Mouse (Mus musculus): ENCODE measurements around the gene Rnf138rt1.

Rnf138rt1 gene

DNA sequence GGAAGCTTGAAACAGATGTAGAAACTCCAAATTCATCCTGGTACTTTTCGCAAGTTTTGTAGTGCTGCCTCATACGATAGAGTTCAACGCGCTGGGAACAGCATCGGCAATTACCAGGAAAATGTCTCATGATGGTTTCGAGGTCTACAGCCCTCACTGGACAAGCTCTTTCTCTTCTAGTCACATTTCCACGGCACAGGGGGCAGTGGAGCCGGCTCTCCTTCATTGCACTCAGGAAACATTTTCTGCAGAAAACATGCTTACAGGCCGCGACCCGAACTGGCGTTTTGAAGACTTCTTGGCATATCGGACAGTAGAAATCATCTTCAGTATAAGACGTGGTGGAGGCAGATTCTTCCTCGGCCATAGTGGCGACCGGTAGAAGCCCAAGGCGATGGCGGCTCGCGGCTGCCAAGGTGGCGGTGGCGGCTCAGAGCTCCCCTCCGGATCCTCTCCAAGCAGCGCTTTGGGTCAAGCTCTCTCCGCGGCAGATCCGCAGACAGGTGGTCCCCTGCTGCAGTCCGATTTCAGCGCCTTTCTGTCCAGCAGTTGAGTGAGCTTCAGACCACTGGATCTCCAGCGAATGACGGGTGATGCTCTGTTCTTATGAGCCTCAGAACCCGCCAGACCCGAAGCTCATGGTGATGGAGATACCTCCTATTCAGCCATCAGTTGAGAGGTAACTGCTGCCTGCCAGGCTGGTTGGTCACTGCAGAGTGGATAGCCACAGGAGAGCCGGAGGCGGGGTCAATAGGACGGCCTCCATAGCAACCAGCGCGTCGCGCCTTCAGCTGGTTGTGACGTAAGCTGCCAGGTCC lies at the start of gene Rnf138rt1:
TSS of gene Rnf138rt1 (minus strand) at position 713 of the 818 bp plus-strand sequence.
- DNase-seq: peak; percentile 20

DNA sequence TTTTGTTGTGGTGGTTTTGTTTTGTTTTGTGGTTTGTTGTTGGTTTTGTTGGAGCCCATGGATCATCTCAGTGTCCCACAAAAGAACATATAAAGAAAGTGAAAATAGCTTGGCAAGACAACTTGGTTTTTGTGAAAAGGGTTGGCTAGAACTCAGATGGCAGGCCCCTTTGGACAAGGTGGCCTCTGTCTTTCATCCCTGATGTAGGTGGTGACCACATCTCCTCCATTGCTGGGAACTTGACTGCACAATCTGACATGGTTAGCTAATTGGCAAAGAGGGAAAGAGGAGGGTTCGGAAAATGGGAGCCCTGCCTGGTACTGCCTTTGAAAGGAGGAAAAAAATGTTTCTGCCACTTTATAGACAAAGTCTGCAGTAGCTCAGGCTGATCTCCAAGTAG lies 46.1 kb upstream of the Rnf138rt1 start:
- no peak for DNase-seq

DNA sequence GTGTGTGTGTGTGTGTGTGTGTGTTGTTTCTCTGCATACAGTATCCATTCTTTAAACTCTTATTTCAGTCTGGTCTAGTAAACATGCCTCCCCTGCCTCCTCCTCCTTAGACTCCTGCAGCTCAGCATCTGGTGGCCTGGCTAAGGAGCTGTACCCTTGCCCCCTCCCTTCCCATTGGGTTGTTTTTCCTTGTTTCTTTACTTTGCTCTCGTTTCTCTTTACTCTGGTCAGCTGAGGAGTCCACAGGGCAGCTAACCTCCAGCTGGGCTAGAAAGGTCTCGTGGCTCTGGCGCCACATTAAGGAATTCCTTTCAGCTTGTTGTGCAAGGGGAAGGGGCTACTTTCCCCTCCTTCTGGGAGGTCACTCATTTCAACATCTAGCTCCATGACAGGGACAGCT lies 5.2 kb upstream of the Rnf138rt1 start:
- DNase-seq: no peak

DNA sequence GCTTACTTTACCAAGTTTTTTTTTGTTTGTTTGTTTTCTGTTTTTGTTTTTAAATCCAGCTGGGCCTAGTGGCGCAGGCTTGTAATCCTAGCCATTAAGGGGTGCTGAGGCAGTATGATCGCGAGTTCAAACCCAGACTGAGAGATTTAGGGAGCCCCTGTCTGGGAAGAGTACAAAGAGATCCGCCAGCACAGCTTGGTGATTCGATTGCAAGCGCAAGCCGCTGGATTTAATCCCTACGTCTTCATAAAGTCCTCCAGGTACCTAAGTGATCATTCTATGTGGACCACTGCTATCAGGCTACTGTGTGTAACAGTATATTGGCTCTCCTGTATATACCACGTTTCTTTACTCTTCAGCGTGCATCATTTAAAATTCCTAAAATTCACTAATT lies 303 bp upstream of the Rnf138rt1 start:
- DNase-seq: no peak

DNA sequence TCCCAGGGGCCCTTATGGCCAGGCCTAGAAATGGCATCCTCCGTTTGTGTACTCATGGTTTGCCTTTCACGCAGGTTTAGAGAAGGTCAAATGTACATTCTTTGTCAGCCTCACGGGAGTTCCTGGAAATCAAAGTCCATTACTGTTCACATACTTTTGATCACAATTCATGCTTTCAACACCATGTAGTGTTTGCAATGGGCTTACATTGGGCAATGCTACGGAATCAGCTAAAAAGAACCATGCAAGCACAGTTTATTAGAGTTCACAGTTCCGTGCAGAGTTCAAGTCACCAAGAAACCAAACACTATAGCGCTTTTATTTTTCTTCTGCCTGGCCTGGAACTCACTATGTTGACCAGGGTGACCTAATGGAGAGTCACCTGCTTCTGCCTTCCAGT lies 15.1 kb downstream of the Rnf138rt1 start:
- no peak for DNase-seq

DNA sequence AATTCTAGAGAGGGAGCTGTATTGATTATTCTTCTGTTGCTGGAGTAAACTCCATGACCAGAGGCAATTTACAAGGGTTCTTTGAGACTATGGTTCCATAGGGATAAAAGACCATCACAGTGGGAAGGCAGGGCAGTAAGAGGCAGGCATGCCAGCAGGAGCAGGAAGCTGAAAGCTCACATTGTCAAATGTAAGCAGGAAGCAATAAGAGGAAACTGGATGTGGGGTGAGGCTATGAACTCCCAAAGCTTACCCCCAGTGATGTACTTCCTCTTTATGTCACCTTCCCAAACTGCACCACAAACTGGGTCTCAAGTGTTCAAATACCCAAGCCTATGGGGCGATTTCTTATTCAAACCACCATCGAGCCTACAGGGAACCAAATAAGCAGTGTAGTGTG lies 17.2 kb downstream of the Rnf138rt1 start:
- no peak for DNase-seq

DNA sequence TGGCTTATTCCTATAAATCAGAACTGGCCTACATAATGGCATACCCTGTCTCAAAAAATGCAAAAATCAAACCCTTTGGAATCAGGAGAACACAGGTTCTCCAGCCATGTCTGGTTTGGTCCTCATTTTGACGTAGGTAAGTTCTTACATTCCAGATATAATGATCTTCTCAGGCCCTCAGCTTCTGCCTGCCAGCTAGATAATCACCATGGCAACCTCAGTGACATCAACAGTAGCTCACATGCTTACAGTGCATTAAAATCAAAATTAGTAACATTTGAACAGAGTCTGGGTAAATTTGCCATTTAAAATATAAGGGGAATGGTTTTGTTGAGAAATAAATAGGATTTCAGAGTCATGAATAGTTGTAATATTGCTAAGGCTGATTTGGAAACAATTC lies 22.2 kb downstream of the Rnf138rt1 start:
- DNase-seq: no peak

DNA sequence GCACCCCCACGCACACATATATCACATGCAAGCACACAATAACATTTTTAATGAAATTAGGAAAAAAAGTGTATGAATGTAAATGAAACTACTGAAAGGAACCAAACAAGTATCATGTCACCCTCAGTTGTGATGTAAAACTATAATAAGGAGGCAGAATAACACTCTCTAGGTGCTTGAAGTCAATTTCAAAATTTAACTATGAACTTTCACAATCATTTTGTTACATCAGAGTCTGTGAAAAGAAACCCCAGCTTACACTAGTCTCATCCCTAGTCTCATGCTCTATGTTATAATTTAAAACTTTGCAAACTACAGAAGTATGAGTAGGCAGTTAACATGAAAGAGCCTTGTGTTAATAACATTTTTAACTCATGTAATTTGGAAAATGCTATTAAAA lies 27.0 kb downstream of the Rnf138rt1 start:
- no peak for DNase-seq

DNA sequence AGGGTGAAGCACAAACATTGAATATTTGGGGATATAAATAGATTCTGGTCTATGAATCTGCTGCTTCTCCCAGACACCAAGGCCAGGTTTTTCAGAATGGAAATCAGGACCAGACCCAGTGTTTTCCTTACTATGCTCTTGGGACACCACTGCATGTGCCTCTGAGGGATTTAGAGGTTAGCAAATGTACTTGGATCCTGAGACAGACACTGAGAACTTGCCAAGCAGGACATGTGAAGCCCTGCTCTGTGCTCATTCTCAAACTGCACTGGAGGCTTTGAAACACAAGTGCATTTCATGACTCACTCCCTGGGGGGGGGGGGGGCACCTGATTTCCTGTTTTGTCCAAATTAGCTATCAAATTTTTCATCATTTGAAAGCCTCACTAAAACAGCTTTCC lies 37.5 kb downstream of the Rnf138rt1 start:
- no peak for DNase-seq

DNA sequence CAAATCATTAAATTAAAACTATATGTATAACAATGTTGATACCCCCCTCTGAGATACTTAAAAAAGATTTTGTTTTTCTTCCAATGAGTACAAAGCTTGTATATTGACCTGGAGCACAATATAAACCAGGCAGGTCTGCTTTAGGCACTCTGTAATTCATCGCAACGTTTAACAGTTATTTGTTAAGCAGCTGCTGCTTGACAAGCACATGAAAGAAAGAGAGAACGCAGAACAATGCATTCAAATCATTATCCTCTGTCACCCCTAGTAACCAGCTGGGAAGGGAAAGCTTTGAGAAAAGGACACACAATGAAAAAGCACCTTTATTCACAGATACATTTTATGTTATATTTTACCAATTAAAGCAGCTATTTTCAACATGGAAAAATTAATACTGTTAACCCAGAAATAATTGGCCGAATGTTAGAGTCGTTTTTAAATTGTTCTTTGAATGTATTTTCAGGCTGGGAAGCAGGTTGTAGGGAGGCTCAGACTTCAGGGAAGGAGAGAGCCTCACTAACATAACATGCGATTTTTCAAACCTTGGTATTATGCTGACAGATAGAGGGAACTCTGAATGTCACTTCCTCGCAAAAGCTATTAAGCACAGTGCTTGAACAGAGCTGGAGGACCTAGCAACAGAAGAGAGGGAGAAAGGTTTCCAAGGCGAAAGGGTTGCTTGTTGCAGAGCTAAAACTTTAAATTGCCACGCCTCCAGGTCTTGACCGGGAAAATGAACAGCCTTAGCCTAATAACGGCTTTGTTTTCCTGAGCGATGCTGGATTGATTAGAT lies 38.1 kb downstream of the Rnf138rt1 start:
- no peak for DNase-seq

DNA sequence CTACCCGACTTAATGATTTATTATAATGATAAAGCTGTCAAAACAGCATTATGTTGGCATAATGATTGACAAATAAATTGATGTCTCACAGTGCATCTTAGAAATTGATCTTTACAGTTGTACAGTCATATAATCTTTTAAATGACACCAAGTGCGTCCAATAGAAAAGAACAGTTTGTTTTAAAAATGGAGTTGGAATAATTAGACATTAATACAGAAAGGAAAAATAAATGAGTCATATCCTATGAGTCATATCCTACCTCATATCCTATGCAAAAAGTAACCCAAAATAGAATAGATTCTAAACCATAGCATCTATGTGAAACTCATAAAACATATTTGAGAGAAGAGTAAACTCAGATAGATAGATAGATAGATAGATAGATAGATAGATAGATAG lies 40.5 kb downstream of the Rnf138rt1 start:
- DNase-seq: no peak

All from right cerebral cortex, adult 18-20 months (tissue).